Mouse (Mus musculus) CH12.LX (cell line): ENCODE measurements around the gene Golgb1. TPM values are rescaled to one million over a fixed set of nuclear protein-coding genes. Genes with fewer than 3 reads are reported as not detected.
A peak's percentile ranks its signal among the peaks of the same experiment; 100 is the strongest.

Experiments
- DNase-seq: peaks from one replicate; pipeline ENCODE4 v3.0.0-alpha.2; 2013; ENCODE audit errors: extremely low read depth
- H3K27ac ChIP-seq: 2 replicates; pipeline ENCODE4 v1.5.1; 2012; ENCODE audit warnings: low read depth, mild to moderate bottlenecking, control low read depth, moderate library complexity; ENCODE audit not compliant: insufficient read depth
- H3K27me3 ChIP-seq: replicated peaks from 2 replicates; pipeline ENCODE3; 2012; ENCODE audit warnings: inconsistent platforms
- H3K36me3 ChIP-seq, 2 experiments: replicated peaks in 1 of 2; 2 replicates each; pipeline versions ENCODE3 to v1.6.1; 2012; ENCODE audit warnings: inconsistent platforms in 1 of 2, low read length in 1 of 2, mild to moderate bottlenecking in 1 of 2, mixed read lengths in 1 of 2, moderate library complexity in 1 of 2; ENCODE audit not compliant: control insufficient read depth in 1 of 2, insufficient read depth in 1 of 2
- H3K4me1 ChIP-seq, 2 experiments: 2 replicates each; pipeline ENCODE4 v1.6.1; 2012; ENCODE audit warnings: inconsistent platforms in 1 of 2, moderate library complexity in 1 of 2; ENCODE audit not compliant: insufficient read depth in 2 of 2, control insufficient read depth in 1 of 2
- H3K4me2 ChIP-seq: 2 replicates; pipeline ENCODE4 v1.6.1; 2012; ENCODE audit warnings: low read depth, mild to moderate bottlenecking, control low read depth; ENCODE audit not compliant: poor library complexity, insufficient read depth, severe bottlenecking
- H3K4me3 ChIP-seq, 3 experiments: fragments of 150-350 bp in 1 of 3; sonication (generic) in 1 of 3; replicated peaks in 1 of 3; 2 replicates each; pipeline versions ENCODE3 to v1.5.1; 2011 to 2012; ENCODE audit warnings: low read depth in 2 of 3, low read length in 2 of 3, mild to moderate bottlenecking in 2 of 3, moderate library complexity in 2 of 3, control low read depth in 1 of 3, improper control_type of control experiment in 1 of 3, inconsistent platforms in 1 of 3, mixed read lengths in 1 of 3; ENCODE audit not compliant: poor library complexity in 1 of 3
- H3K79me2 ChIP-seq: replicated peaks from 2 replicates; pipeline ENCODE4 v1.6.1; 2012; ENCODE audit warnings: mild to moderate bottlenecking, moderate library complexity; ENCODE audit not compliant: control insufficient read depth, poor library complexity, insufficient read depth, severe bottlenecking; ENCODE audit errors: extremely low read depth
- H3K9ac ChIP-seq: 2 replicates; pipeline ENCODE4 v1.6.1; 2012; ENCODE audit warnings: low read depth, mild to moderate bottlenecking, control low read depth, moderate library complexity; ENCODE audit not compliant: insufficient read depth
- H3K9me3 ChIP-seq: replicated peaks from 2 replicates; pipeline ENCODE3; 2012; ENCODE audit warnings: low read length, inconsistent platforms, mixed read lengths
- BHLHE40 ChIP-seq: IDR thresholded peaks from 2 replicates; pipeline ENCODE4 v1.6.1; 2011; ENCODE audit warnings: mild to moderate bottlenecking, low read depth, low read length, improper control_type of control experiment
- CHD1 ChIP-seq: IDR thresholded peaks from 2 replicates; pipeline ENCODE4 v1.6.1; 2012; ENCODE audit warnings: low read depth, low read length, improper control_type of control experiment, inconsistent platforms
- CHD2 ChIP-seq: IDR thresholded peaks from 2 replicates; pipeline ENCODE4 v1.6.1; 2011; ENCODE audit warnings: low read length, improper control_type of control experiment
- E2F4 ChIP-seq: IDR thresholded peaks from 2 replicates; pipeline ENCODE4 v1.6.1; 2011; ENCODE audit warnings: low read depth, low read length, improper control_type of control experiment; ENCODE audit not compliant: insufficient replicate concordance
- ELF1 ChIP-seq: IDR thresholded peaks from 2 replicates; pipeline ENCODE4 v1.6.1; 2014; ENCODE audit warnings: low read depth, mild to moderate bottlenecking, inconsistent platforms, low read length, improper control_type of control experiment
- EP300 ChIP-seq: IDR thresholded peaks from 2 replicates; pipeline ENCODE4 v1.6.1; 2011; ENCODE audit warnings: low read length, improper control_type of control experiment
- IRF4 ChIP-seq: IDR thresholded peaks from 2 replicates; pipeline ENCODE4 v1.6.1; 2014; ENCODE audit warnings: low read depth, mild to moderate bottlenecking, inconsistent platforms, low read length, improper control_type of control experiment
- JUND ChIP-seq: conservative IDR thresholded peaks from 2 replicates; pipeline ENCODE4 v1.6.1; 2011; ENCODE audit warnings: low read depth, low read length, improper control_type of control experiment
- KAT2A ChIP-seq: IDR thresholded peaks from 2 replicates; pipeline ENCODE4 v1.6.1; 2012; ENCODE audit warnings: low read length, improper control_type of control experiment, inconsistent platforms; ENCODE audit not compliant: insufficient replicate concordance
- MAFK ChIP-seq: IDR thresholded peaks from 2 replicates; pipeline ENCODE4 v1.6.1; 2011; ENCODE audit warnings: low read length, improper control_type of control experiment; ENCODE audit not compliant: insufficient replicate concordance
- MAX ChIP-seq: IDR thresholded peaks from 2 replicates; pipeline ENCODE4 v1.6.1; 2011; ENCODE audit warnings: low read length, improper control_type of control experiment
- MAZ ChIP-seq: IDR thresholded peaks from 2 replicates; pipeline ENCODE4 v1.6.1; 2012; ENCODE audit warnings: low read depth, mild to moderate bottlenecking, inconsistent platforms, low read length, improper control_type of control experiment, moderate library complexity
- MEF2A ChIP-seq: IDR thresholded peaks from 2 replicates; pipeline ENCODE4 v1.6.1; 2014; ENCODE audit warnings: low read depth, mild to moderate bottlenecking, inconsistent platforms, low read length, improper control_type of control experiment, borderline replicate concordance
- MXI1 ChIP-seq: IDR thresholded peaks from 2 replicates; pipeline ENCODE4 v1.6.1; 2011; ENCODE audit warnings: mild to moderate bottlenecking, low read depth, low read length, improper control_type of control experiment
- MYC ChIP-seq: IDR thresholded peaks from 2 replicates; pipeline ENCODE4 v1.6.1; 2011; ENCODE audit warnings: low read depth, mild to moderate bottlenecking, improper control_type of control experiment, low read length
- NELFE ChIP-seq: IDR thresholded peaks from 2 replicates; pipeline ENCODE4 v1.6.1; 2011; ENCODE audit warnings: low read depth, low read length, improper control_type of control experiment
- NRF1 ChIP-seq: IDR thresholded peaks from 2 replicates; pipeline ENCODE4 v1.6.1; 2014; ENCODE audit warnings: low read depth, mild to moderate bottlenecking, inconsistent platforms, low read length, improper control_type of control experiment, moderate library complexity
- POLR2AphosphoS2 ChIP-seq: IDR thresholded peaks from 2 replicates; pipeline ENCODE4 v1.6.1; 2011; ENCODE audit warnings: low read depth, low read length, improper control_type of control experiment
- RCOR1 ChIP-seq: conservative IDR thresholded peaks from 2 replicates; pipeline ENCODE4 v1.6.1; 2012; ENCODE audit warnings: low read depth, mild to moderate bottlenecking, inconsistent platforms, low read length, improper control_type of control experiment
- TBP ChIP-seq: conservative IDR thresholded peaks from 2 replicates; pipeline ENCODE4 v1.6.1; 2011; ENCODE audit warnings: low read depth, low read length, improper control_type of control experiment
- UBTF ChIP-seq: IDR thresholded peaks from 2 replicates; pipeline ENCODE4 v1.6.1; 2012; ENCODE audit warnings: low read depth, mild to moderate bottlenecking, inconsistent platforms, low read length, improper control_type of control experiment, moderate library complexity
- ZC3H11A ChIP-seq: IDR thresholded peaks from 2 replicates; pipeline ENCODE4 v1.6.1; 2012; ENCODE audit warnings: low read depth, mild to moderate bottlenecking, inconsistent platforms, low read length, improper control_type of control experiment
- ZMIZ1 ChIP-seq: IDR thresholded peaks from 2 replicates; pipeline ENCODE4 v1.6.1; 2012; ENCODE audit warnings: low read depth, mild to moderate bottlenecking, inconsistent platforms, low read length, improper control_type of control experiment
- ZNF384 ChIP-seq: IDR thresholded peaks from 2 replicates; pipeline ENCODE4 v1.6.1; 2012; ENCODE audit warnings: low read depth, low read length, improper control_type of control experiment, inconsistent platforms
- dilution Hi-C: fragments of 300-500 bp; cut with MboI; formaldehyde crosslinking; loops from 2 replicates; pipeline ENCODE4 v1.14.3; 2020; ENCODE audit warnings: low sequenced_read_pairs; ENCODE audit not compliant: extremely low pct_unique_long_range_greater_than_20kb, extremely low pct_ligation_motif_present
- in situ Hi-C: fragments of 300-500 bp; cut with MboI; formaldehyde crosslinking; loops from 3 replicates; pipeline ENCODE4 v1.14.3; 2019; ENCODE audit warnings: low sequenced_read_pairs, low pct_ligation_motif_present, low pct_unique_long_range_greater_than_20kb, mixed read lengths
- polyA plus RNA-seq: library from polyadenylated mRNA; unstranded; fragments of >175 nt; gene quantifications from 2 replicates; pipeline ENCODE4 v1.2.1, GENCODE M21; 2012; ENCODE audit warnings: low read depth; ENCODE audit not compliant: insufficient read length
- total RNA-seq, 2 experiments: library from RNA; depleted of rRNA; stranded (reverse); fragments of 300-350 nt in 1 of 2; fragments of >200 nt in 1 of 2; gene quantifications; 2 replicates each; pipeline ENCODE4 v1.2.3; 2012 to 2014

Gene Golgb1
- total and polyA plus RNA-seq, 3 experiments, result 65.6 to 112 (median 96.8) TPM

DNA sequence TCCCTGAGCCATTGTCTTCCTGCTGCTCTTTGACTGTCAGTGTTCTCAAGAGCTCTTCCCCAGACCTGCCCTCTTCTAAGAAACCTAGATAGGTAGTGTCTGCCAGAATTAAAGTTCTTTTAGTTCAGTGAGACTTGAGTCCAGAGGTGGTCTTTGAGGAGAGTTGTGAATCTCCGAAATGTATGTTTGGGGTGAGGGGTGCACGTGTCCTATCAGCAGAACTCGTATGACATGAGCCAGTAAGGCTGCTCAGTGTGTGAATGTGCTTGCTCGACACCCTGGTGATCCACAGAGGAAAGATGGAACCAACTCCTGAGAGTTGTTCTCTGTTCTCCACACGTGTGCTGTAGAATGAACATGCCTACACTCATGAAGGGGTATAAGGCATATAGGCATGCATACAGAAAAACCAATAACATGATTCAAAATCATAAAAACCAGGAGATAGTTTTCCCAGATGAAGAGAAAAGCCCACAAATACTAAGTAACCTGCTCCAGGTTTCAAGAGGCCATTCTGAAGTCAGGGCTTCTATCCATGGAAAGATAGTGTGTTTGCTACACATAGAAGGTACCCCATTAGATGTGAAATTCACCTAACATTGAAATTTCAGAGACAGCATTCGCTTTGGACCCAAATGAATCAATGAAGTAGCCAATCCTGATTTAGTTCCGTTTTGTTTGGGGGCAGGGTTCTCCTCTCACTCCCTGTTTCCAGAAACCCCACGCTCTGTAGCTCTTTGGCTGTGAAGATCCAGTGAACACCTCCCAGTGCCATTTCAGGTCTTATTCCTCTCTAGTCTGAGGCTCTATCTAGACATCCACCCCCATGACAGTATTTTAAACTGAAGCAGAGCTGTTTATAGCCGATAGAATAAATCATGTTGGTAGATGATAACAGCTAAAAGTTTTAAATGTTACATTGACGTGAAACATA lies 51.8 kb downstream of the Golgb1 start:
- H3K27ac ChIP-seq, result peak overlapping the region; percentile 74
- TF ChIP-seq MAFK (no peak), MYC (peak; percentile 58), ELF1 (peak; percentile 9; the same call in 1 of the 2 replicates), NRF1 (no peak), E2F4 (no peak), CHD1 (peak; percentile 91), MXI1 (peak; percentile 73), IRF4 (peak; percentile 44; the same call in 1 of the 2 replicates), ZC3H11A (no peak), MAX (peak; percentile 74), EP300 (0 out of 2 replicates have a peak, but pooled peaks have one; percentile 40), UBTF (0 out of 2 replicates have a peak, but pooled peaks have one; percentile 19), MAZ (no peak), KAT2A (0 out of 2 replicates have a peak, but pooled peaks have one; percentile 16), CHD2 (peak; percentile 52; the same call in 1 of the 2 replicates), BHLHE40 (peak; percentile 69), ZMIZ1 (no peak), MEF2A (no peak), POLR2AphosphoS2 (no peak), TBP (no peak), JUND (no peak), RCOR1 (no peak), NELFE (0 out of 2 replicates have a peak, but pooled peaks have one; percentile 20), ZNF384 (no peak)
- no peaks in the 10 kb centered on the region for H3K9me3 ChIP-seq
- peak overlapping the region; percentile 79 for H3K4me2 ChIP-seq
- dilution Hi-C loops, result no loop called here
- peaks cover 48 to 79% of the 10 kb centered on the region in 2 experiments for H3K36me3 ChIP-seq
- in situ Hi-C loops, result no loop called here
- peak; percentile 48 for DNase-seq
- peak overlapping the region; percentile 89 for H3K9ac ChIP-seq
- peaks cover 43 to 78% of the 10 kb centered on the region in 2 experiments for H3K4me1 ChIP-seq
- H3K27me3 ChIP-seq, result no peaks in the 10 kb centered on the region
- peaks cover 42% of the 10 kb centered on the region for H3K79me2 ChIP-seq
- peak overlapping the region; percentile 50 to 79 (median 61) for H3K4me3 ChIP-seq
